Mouse (Mus musculus): ENCODE results near the gene Rbfox3. TPM values are rescaled to one million over a fixed set of nuclear protein-coding genes. Genes with fewer than 3 reads are reported as not detected.

The Rbfox3 gene
- polyA plus RNA-seq, 1 experiment from 2014 or later, result 0.09 TPM

GRCm38 (mm10) chr11:118693276-118693675 lies 218.1 kb downstream of the Rbfox3 start:
- Histone ChIP-seq H3K9ac (ENCODE audit: low read length) (no peak overlapping the region), H3K27ac (ENCODE audit: low read length) (no peak overlapping the region), H3K4me1 (ENCODE audit: control insufficient read depth, insufficient read depth, low read length) (no peaks in the 10 kb centered on the region), H3K4me2 (ENCODE audit: low read depth, low read length) (no peak overlapping the region), H3K36me3 (ENCODE audit: control insufficient read depth, insufficient read depth) (no peaks in the 10 kb centered on the region), H3K4me3 (ENCODE audit: low read length) (no peak overlapping the region), H3K27me3 (ENCODE audit: control insufficient read depth, insufficient read depth, low read length) (peaks cover 8% of the 10 kb centered on the region), H3K9me3 (replicated peaks; ENCODE audit: control insufficient read depth, low read length) (no peaks in the 10 kb centered on the region)
- WGBS, result 76% methylated on average over 7 of the region's 7 CpGs
- no peak for ATAC-seq (replicated peaks; ENCODE audit: extremely low read depth, insufficient read depth, low FRiP score)

- Histone ChIP-seq H3K27me3 (ENCODE audit: control insufficient read depth, insufficient read depth, low read length) (peaks cover 3% of the 10 kb centered on the region), H3K9me3 (replicated peaks; ENCODE audit: control insufficient read depth, low read length) (no peaks in the 10 kb centered on the region), H3K27ac (ENCODE audit: low read length) (no peak overlapping the region), H3K4me3 (ENCODE audit: low read length) (no peak overlapping the region), H3K4me1 (ENCODE audit: control insufficient read depth, insufficient read depth, low read length) (no peaks in the 10 kb centered on the region), H3K9ac (ENCODE audit: low read length) (no peak overlapping the region), H3K36me3 (ENCODE audit: control insufficient read depth, insufficient read depth) (no peaks in the 10 kb centered on the region), H3K4me2 (ENCODE audit: low read depth, low read length) (no peak overlapping the region)
- ATAC-seq (replicated peaks; ENCODE audit: extremely low read depth, insufficient read depth, low FRiP score), result no peak
- WGBS, result 80% methylated on average over 8 of the region's 8 CpGs
Observed at GRCm38 (mm10) chr11:118690262-118690661, 221.1 kb downstream of the Rbfox3 start.

GRCm38 (mm10) chr11:118685397-118685796 lies 226.0 kb downstream of the Rbfox3 start:
- Histone ChIP-seq H3K27me3 (ENCODE audit: control insufficient read depth, insufficient read depth, low read length) (peaks cover 9% of the 10 kb centered on the region; the same call in 1 of the 2 replicates), H3K4me1 (ENCODE audit: control insufficient read depth, insufficient read depth, low read length) (no peaks in the 10 kb centered on the region), H3K4me2 (ENCODE audit: low read depth, low read length) (no peak overlapping the region), H3K9ac (ENCODE audit: low read length) (no peak overlapping the region), H3K27ac (ENCODE audit: low read length) (no peak overlapping the region), H3K4me3 (ENCODE audit: low read length) (no peak overlapping the region), H3K36me3 (ENCODE audit: control insufficient read depth, insufficient read depth) (no peaks in the 10 kb centered on the region), H3K9me3 (replicated peaks; ENCODE audit: control insufficient read depth, low read length) (no peaks in the 10 kb centered on the region)
- WGBS, result 9% methylated on average over 16 of the region's 16 CpGs
- ATAC-seq (replicated peaks; ENCODE audit: extremely low read depth, insufficient read depth, low FRiP score), result no peak

GRCm38 (mm10) chr11:118684665-118685064 lies 226.7 kb downstream of the Rbfox3 start:
- H3K4me3 ChIP-seq (ENCODE audit: low read length), result no peak overlapping the region
- no peak overlapping the region for H3K27ac ChIP-seq (ENCODE audit: low read length)
- no peak overlapping the region for H3K4me2 ChIP-seq (ENCODE audit: low read depth, low read length)
- ATAC-seq (replicated peaks; ENCODE audit: extremely low read depth, insufficient read depth, low FRiP score), result no peak
- no peak overlapping the region for H3K9ac ChIP-seq (ENCODE audit: low read length)
- no peaks in the 10 kb centered on the region for H3K9me3 ChIP-seq (replicated peaks; ENCODE audit: control insufficient read depth, low read length)
- no peaks in the 10 kb centered on the region for H3K4me1 ChIP-seq (ENCODE audit: control insufficient read depth, insufficient read depth, low read length)
- H3K27me3 ChIP-seq (ENCODE audit: control insufficient read depth, insufficient read depth, low read length), result peaks cover 13% of the 10 kb centered on the region
- 67% methylated on average over 4 of the region's 4 CpGs for WGBS
- no peaks in the 10 kb centered on the region for H3K36me3 ChIP-seq (ENCODE audit: control insufficient read depth, insufficient read depth)

- Histone ChIP-seq H3K27ac (ENCODE audit: low read length) (no peak overlapping the region), H3K27me3 (ENCODE audit: control insufficient read depth, insufficient read depth, low read length) (peaks cover 27% of the 10 kb centered on the region), H3K9me3 (replicated peaks; ENCODE audit: control insufficient read depth, low read length) (no peaks in the 10 kb centered on the region), H3K4me1 (ENCODE audit: control insufficient read depth, insufficient read depth, low read length) (no peaks in the 10 kb centered on the region), H3K36me3 (ENCODE audit: control insufficient read depth, insufficient read depth) (no peaks in the 10 kb centered on the region), H3K4me3 (ENCODE audit: low read length) (no peak overlapping the region), H3K9ac (ENCODE audit: low read length) (no peak overlapping the region), H3K4me2 (ENCODE audit: low read depth, low read length) (no peak overlapping the region)
- WGBS, result 71% methylated on average over 10 of the region's 10 CpGs
- ATAC-seq (replicated peaks; ENCODE audit: extremely low read depth, insufficient read depth, low FRiP score), result no peak
Observed at GRCm38 (mm10) chr11:118680699-118681098, 230.7 kb downstream of the Rbfox3 start.

- Histone ChIP-seq H3K27ac (ENCODE audit: low read length) (no peak overlapping the region), H3K9ac (ENCODE audit: low read length) (no peak overlapping the region), H3K36me3 (ENCODE audit: control insufficient read depth, insufficient read depth) (no peaks in the 10 kb centered on the region), H3K4me1 (ENCODE audit: control insufficient read depth, insufficient read depth, low read length) (no peaks in the 10 kb centered on the region), H3K4me3 (ENCODE audit: low read length) (no peak overlapping the region), H3K4me2 (ENCODE audit: low read depth, low read length) (no peak overlapping the region), H3K27me3 (ENCODE audit: control insufficient read depth, insufficient read depth, low read length) (peaks cover 24% of the 10 kb centered on the region), H3K9me3 (replicated peaks; ENCODE audit: control insufficient read depth, low read length) (no peaks in the 10 kb centered on the region)
- 75% methylated on average over 24 of the region's 24 CpGs for WGBS
- ATAC-seq (replicated peaks; ENCODE audit: extremely low read depth, insufficient read depth, low FRiP score), result no peak
Observed at GRCm38 (mm10) chr11:118679736-118680410, 231.5 kb downstream of the Rbfox3 start.

GRCm38 (mm10) chr11:118678515-118679104 lies 232.8 kb downstream of the Rbfox3 start:
- H3K4me1 ChIP-seq (ENCODE audit: control insufficient read depth, insufficient read depth, low read length), result no peaks in the 10 kb centered on the region
- no peak for ATAC-seq (replicated peaks; ENCODE audit: extremely low read depth, insufficient read depth, low FRiP score)
- no peaks in the 10 kb centered on the region for H3K9me3 ChIP-seq (replicated peaks; ENCODE audit: control insufficient read depth, low read length)
- peaks cover 22% of the 10 kb centered on the region for H3K27me3 ChIP-seq (ENCODE audit: control insufficient read depth, insufficient read depth, low read length)
- H3K9ac ChIP-seq (ENCODE audit: low read length), result no peak overlapping the region
- H3K4me3 ChIP-seq (ENCODE audit: low read length), result no peak overlapping the region
- H3K36me3 ChIP-seq (ENCODE audit: control insufficient read depth, insufficient read depth), result no peaks in the 10 kb centered on the region
- H3K4me2 ChIP-seq (ENCODE audit: low read depth, low read length), result no peak overlapping the region
- 34% methylated on average over 20 of the region's 20 CpGs for whole genome bisulfite sequencing
- H3K27ac ChIP-seq (ENCODE audit: low read length), result no peak overlapping the region

GRCm38 (mm10) chr11:118677277-118677676 lies 234.1 kb downstream of the Rbfox3 start:
- Histone ChIP-seq H3K27me3 (ENCODE audit: control insufficient read depth, insufficient read depth, low read length) (peaks cover 22% of the 10 kb centered on the region), H3K4me3 (ENCODE audit: low read length) (no peak overlapping the region), H3K36me3 (ENCODE audit: control insufficient read depth, insufficient read depth) (no peaks in the 10 kb centered on the region), H3K4me2 (ENCODE audit: low read depth, low read length) (no peak overlapping the region), H3K9ac (ENCODE audit: low read length) (no peak overlapping the region), H3K27ac (ENCODE audit: low read length) (no peak overlapping the region), H3K4me1 (ENCODE audit: control insufficient read depth, insufficient read depth, low read length) (no peaks in the 10 kb centered on the region), H3K9me3 (replicated peaks; ENCODE audit: control insufficient read depth, low read length) (no peaks in the 10 kb centered on the region)
- no peak for ATAC-seq (replicated peaks; ENCODE audit: extremely low read depth, insufficient read depth, low FRiP score)
- WGBS, result 55% methylated on average over 8 of the region's 8 CpGs

GRCm38 (mm10) chr11:118676364-118676763 lies 235.0 kb downstream of the Rbfox3 start:
- H3K4me1 ChIP-seq (ENCODE audit: control insufficient read depth, insufficient read depth, low read length), result no peaks in the 10 kb centered on the region
- 74% methylated on average over 7 of the region's 7 CpGs for WGBS
- H3K9me3 ChIP-seq (replicated peaks; ENCODE audit: control insufficient read depth, low read length), result no peaks in the 10 kb centered on the region
- no peak overlapping the region for H3K9ac ChIP-seq (ENCODE audit: low read length)
- no peak overlapping the region for H3K4me3 ChIP-seq (ENCODE audit: low read length)
- peaks cover 22% of the 10 kb centered on the region for H3K27me3 ChIP-seq (ENCODE audit: control insufficient read depth, insufficient read depth, low read length)
- no peak for ATAC-seq (replicated peaks; ENCODE audit: extremely low read depth, insufficient read depth, low FRiP score)
- H3K4me2 ChIP-seq (ENCODE audit: low read depth, low read length), result no peak overlapping the region
- no peak overlapping the region for H3K27ac ChIP-seq (ENCODE audit: low read length)
- H3K36me3 ChIP-seq (ENCODE audit: control insufficient read depth, insufficient read depth), result no peaks in the 10 kb centered on the region

Data from heart, embryonic 16.5 days (tissue).